Mouse (Mus musculus) bone marrow, adult 2 months (tissue): Measurements from ENCODE around the gene Adora1. TPM values are rescaled to one million over a fixed set of nuclear protein-coding genes. Genes with fewer than 3 reads are reported as not detected.
A peak's percentile ranks its signal among the peaks of the same experiment; 100 is the strongest.

ENCODE experiments used
- H3K27ac ChIP-seq: fragments of 200-500 bp; 2 replicates; pipeline ENCODE4 v1.5.1; 2012; ENCODE audit warnings: low read depth, mild to moderate bottlenecking, control low read depth, inconsistent platforms, low read length; ENCODE audit not compliant: control insufficient read depth, poor library complexity, insufficient read depth
- H3K4me1 ChIP-seq: fragments of 200-500 bp; 2 replicates; pipeline ENCODE4 v1.6.1; 2011; ENCODE audit warnings: low read length; ENCODE audit not compliant: control insufficient read depth, insufficient read depth
- H3K4me3 ChIP-seq: fragments of 200-500 bp; replicated peaks from 2 replicates; pipeline ENCODE3; 2011; ENCODE audit warnings: mild to moderate bottlenecking, low read depth, low read length, control low read depth; ENCODE audit not compliant: control insufficient read depth
- CTCF ChIP-seq: fragments of 200-500 bp; IDR thresholded peaks from 2 replicates; pipeline ENCODE4 v1.5.1; 2011; ENCODE audit warnings: low read length, control low read depth; ENCODE audit not compliant: control insufficient read depth, insufficient read depth
- POLR2A ChIP-seq: fragments of 200-500 bp; IDR thresholded peaks from 2 replicates; pipeline ENCODE4 v1.6.1; 2011; ENCODE audit warnings: low read depth, mild to moderate bottlenecking, control low read depth, low read length, borderline replicate concordance; ENCODE audit not compliant: control insufficient read depth
- WGBS: fragments of 180-500 bp; shearing (Covaris S2); methylation state at CpG from one replicate; pipeline ENCODE4 v1.1.7; 2018; 5-methylcytosine and 5-hydroxymethylcytosine counted together
- polyA plus RNA-seq: library from polyadenylated mRNA; stranded (reverse); fragments of >200 nt; gene quantifications from 2 replicates; pipeline ENCODE4 v1.2.4, GENCODE M21; 2011; ENCODE audit warnings: low replicate concordance; ENCODE audit not compliant: missing spikeins, insufficient read depth, insufficient read length

The Adora1 gene
- polyA plus RNA-seq, 1 experiment = not detected

GRCm38 (mm10) chr1:134152626-134153590, 82.3 kb downstream of the Adora1 start:
- 69% methylated on average over 21 of the region's 21 CpGs for WGBS
- Histone ChIP-seq H3K4me3 (no peak overlapping the region), H3K4me1 (no peaks in the 10 kb centered on the region), H3K27ac (no peak overlapping the region)
- TF ChIP-seq POLR2A (no peak), CTCF (no peak)

GRCm38 (mm10) chr1:134151655-134152412, 83.4 kb downstream of the Adora1 start:
- no peak for TF ChIP-seq POLR2A
- peak; percentile 68 for TF ChIP-seq CTCF
- no peak overlapping the region for H3K4me3 ChIP-seq
- H3K27ac ChIP-seq = no peak overlapping the region
- 26% methylated on average over 13 of the region's 13 CpGs for WGBS
- no peaks in the 10 kb centered on the region for H3K4me1 ChIP-seq

GRCm38 (mm10) chr1:134150745-134151144, 84.5 kb downstream of the Adora1 start:
- TF ChIP-seq POLR2A (no peak), CTCF (no peak)
- Histone ChIP-seq H3K4me1 (no peaks in the 10 kb centered on the region), H3K27ac (no peak overlapping the region), H3K4me3 (no peak overlapping the region)
- WGBS = 64% methylated on average over 9 of the region's 9 CpGs

- Histone ChIP-seq H3K4me3 (no peak overlapping the region), H3K27ac (no peak overlapping the region), H3K4me1 (no peaks in the 10 kb centered on the region)
- WGBS = 67% methylated on average over 8 of the region's 8 CpGs
- no peak for TF ChIP-seq POLR2A
- TF ChIP-seq CTCF = no peak
Measured at GRCm38 (mm10) chr1:134150076-134150475, 85.2 kb downstream of the Adora1 start.

Other genes starting within 250 kb of the Adora1 start
- 0.31 TPM in 1 of 2 replicates, not detected in the other for gene Fmod, start 198.2 kb downstream of the Adora1 start, polyA plus RNA-seq
- gene Btg2, start 156.3 kb downstream of the Adora1 start, polyA plus RNA-seq = 79.9 and 89.5 TPM in 2 replicates
- not detected in 2 replicates for gene Chit1, start 124.2 kb downstream of the Adora1 start, polyA plus RNA-seq
- 37.4 and 135 TPM in 2 replicates for gene Chil1, start 53.3 kb downstream of the Adora1 start, polyA plus RNA-seq
- not detected in 2 replicates for gene Mybph, start 42.0 kb downstream of the Adora1 start, polyA plus RNA-seq
- not detected in 2 replicates for gene Myog, start 54.6 kb upstream of the Adora1 start, polyA plus RNA-seq
- gene Ppfia4, start 97.5 kb upstream of the Adora1 start, polyA plus RNA-seq = 3.3 and 9.3 TPM in 2 replicates
- 33.0 and 45.7 TPM in 2 replicates for gene Tmem183a, start 126.5 kb upstream of the Adora1 start, polyA plus RNA-seq
- not detected in 2 replicates for gene 4933406M09Rik, start 150.5 kb upstream of the Adora1 start, polyA plus RNA-seq
- gene Cyb5r1, start 170.1 kb upstream of the Adora1 start, polyA plus RNA-seq = 17.6 and 40.8 TPM in 2 replicates
- 98.9 and 107 TPM in 2 replicates for gene Adipor1, start 179.9 kb upstream of the Adora1 start, polyA plus RNA-seq
- gene Klhl12, start 220.1 kb upstream of the Adora1 start, polyA plus RNA-seq = 24.1 and 38.0 TPM in 2 replicates